Mouse (Mus musculus): ENCODE results near the gene Gpr3.

The Gpr3 gene

DNA sequence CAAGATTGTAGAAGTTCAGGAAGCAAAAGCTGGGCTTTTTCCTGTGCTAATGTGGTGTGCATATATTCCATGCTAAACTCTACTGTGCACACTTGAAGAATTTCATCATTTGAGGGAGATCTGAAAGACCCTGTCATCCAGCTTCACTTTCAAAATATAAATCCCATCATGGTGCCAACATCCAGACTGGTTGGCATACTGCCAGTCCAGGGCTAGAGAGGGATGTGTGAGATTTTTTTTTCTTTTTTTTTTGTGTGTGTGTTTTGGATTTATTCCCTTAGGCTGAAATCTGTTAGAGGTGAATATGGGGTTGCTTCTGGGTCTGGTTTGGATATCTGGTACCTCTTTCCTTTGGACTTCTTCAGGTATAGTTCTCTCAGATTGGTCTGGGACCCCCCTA is 41.7 kb downstream of the Gpr3 start:
- DNase-seq (ENCODE audit: low spot score in 2 of 2), result no peak

GRCm38 (mm10) chr4:133170056-133170524 is 42.2 kb downstream of the Gpr3 start:
- DNase-seq (ENCODE audit: low spot score in 2 of 2), result no peak

DNA sequence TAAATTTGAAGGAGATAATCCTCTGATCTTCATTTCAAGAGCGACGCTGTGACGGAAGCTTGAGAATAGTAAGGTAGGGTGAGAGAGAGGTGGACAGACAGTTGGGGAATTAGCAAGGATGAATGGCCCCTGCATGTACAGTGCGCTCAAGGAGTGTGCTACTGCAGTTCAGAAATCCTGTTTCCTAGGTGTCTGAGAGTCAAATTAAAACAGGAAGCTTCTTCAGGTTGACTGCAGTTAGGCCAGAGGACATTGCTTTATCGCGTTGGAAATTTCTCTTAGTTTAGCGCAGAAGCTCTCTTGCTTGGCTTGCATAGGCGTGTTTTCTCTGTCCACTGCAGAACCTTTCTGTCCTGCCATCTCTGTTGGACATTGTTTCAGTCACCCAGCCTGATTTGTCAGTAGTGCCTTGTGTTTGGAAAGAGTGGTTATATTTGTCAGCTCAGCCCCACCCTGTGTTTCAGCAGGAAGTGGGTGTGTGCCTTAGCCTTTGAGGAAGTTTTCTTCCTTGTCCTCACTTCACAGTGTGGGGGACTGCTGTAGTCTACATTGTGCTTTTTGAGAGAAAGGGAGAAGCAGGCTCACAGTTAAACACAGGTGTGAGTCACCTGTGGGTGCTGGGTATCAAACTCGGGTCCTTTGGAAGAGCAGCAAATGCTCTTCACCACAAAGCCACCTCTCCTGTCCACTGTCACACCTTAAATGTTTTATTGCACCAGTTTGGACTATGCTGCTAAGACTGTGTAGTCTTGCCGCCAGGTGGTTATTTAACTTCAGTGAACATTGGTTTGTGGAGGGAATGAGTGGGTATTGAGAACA is 42.9 kb downstream of the Gpr3 start:
- peak; percentile 45 to 56 for DNase-seq (ENCODE audit: low spot score in 2 of 2)

GRCm38 (mm10) chr4:133166773-133167172 is 45.6 kb downstream of the Gpr3 start:
- no peak for DNase-seq (ENCODE audit: low spot score in 2 of 2)

- DNase-seq (ENCODE audit: low spot score in 2 of 2), result no peak
Observed at GRCm38 (mm10) chr4:133162196-133162595, 50.1 kb downstream of the Gpr3 start.

- no peak for DNase-seq (ENCODE audit: low spot score in 2 of 2)
Observed at GRCm38 (mm10) chr4:133160821-133161220, 51.5 kb downstream of the Gpr3 start.

- no peak for DNase-seq (ENCODE audit: low spot score in 2 of 2)
Observed at GRCm38 (mm10) chr4:133160211-133160610, 52.1 kb downstream of the Gpr3 start.

DNA sequence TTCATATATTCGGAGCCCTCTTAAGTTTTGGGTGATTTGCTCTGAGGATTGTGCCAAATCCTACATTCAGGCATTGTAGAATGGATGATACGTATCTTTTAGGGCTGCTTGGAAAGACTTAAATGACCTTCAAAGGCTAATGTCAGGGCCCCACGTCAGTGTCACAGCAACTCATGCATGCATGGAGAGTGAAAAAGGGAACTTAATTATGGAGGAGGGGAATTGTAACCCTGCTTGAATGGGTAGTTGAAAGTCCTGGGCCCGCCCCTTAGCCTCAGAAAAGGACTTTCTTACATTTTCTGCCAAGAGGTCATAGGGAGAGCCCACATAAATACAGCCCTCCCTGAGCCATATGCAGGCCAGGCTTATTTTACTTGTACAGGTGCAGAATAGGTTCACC is 52.7 kb downstream of the Gpr3 start:
- no peak for DNase-seq (ENCODE audit: low spot score in 2 of 2)

All from thymus, postnatal 10 days (tissue).